Mouse (Mus musculus): ENCODE data around the gene Mdh2.
A peak's percentile ranks its signal among the peaks of the same experiment; 100 is the strongest.

Mdh2 gene

GRCm38 (mm10) chr5:135834769-135835491, 56.6 kb downstream of the Mdh2 start:
- DNase-seq (ENCODE audit: low read depth, low spot score): peak; percentile 11

GRCm38 (mm10) chr5:135835492-135835858, 57.2 kb downstream of the Mdh2 start:
- DNase-seq (ENCODE audit: low read depth, low spot score): no peak

- no peak for DNase-seq (ENCODE audit: low read depth, low spot score)
Measured at GRCm38 (mm10) chr5:135835981-135836380, 57.7 kb downstream of the Mdh2 start.

Data from skeletal muscle tissue, adult 2 months (tissue).